Mouse (Mus musculus): ENCODE measurements around the gene Cldn34c4.

Gene Cldn34c4

DNA sequence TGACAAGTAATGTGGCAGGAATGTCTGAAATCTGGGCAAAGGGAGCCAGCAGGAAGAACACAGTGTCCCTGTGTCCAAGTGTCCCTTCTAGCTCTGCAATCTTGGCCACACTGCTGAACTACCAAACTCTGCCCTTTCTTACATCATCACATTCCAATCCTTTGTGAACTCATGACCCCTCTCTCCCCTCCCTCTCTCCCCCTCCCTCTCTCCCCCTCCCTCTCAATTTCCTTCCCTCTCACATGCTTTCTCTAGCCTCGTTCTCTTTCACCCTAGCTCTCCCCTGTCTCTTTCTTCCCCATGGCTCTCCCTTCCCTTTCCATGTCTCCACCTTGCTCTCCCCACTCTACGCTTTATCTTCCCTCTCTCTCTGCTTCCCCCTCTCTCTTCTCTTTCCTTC is at the start of gene Cldn34c4:
Cldn34c4 (minus strand) TSS at position 101 of the 400 bp plus-strand sequence.
- DNase-seq, result no peak

DNA sequence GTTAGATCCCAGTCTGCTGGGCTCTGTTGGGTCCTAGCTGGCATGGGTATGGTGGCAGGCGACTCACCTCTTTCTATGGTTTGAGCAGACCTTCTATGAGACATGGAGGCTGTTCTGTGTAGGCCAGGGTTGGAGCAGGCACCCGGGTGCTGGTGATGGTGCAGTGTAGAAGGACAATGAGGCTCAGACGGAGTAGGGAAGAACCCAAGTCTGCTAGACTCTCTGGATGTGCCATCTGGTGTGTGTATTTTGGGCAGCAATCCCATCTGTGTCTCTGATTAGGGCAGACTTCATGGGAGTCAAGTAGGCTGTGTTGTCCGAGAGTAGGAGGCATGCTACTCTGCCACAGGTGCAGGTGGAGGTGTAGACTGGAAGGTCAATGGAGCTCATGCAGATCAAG is 10.7 kb upstream of the Cldn34c4 start:
- DNase-seq, result no peak

Measured in cerebellum, adult 9-11 months (tissue).